In genomic region chr11:82039132-82039660, GRCm38 (mm10) we compare ENCODE assay signal across 25 mouse cellular contexts. TPM values are rescaled to one million over a fixed set of nuclear protein-coding genes. Genes with fewer than 3 reads are reported as not detected.
A peak's percentile ranks its signal among the peaks of the same experiment; 100 is the strongest.
DNase-seq lines count a peak whose midpoint lies in the region; ATAC-seq and TF ChIP-seq lines count a peak whose summit lies in the region.
"Had no signal": no experiment of that assay in that cellular context is flagged by ENCODE, and none has a peak within 500 bp of the region (broad histone marks: within the 10 kb centered on the region; RNA-seq: fewer than 3 reads in every experiment).

No protein-coding gene starts in this region.

- no peak for TF ChIP-seq CTCF in cerebellum, adult 2 months (IDR thresholded peaks at IDR 0.05; ENCODE audit: borderline replicate concordance, insufficient read depth, low read depth, low read length)

- peaks cover 19% of the 10 kb centered on the region for H3K79me2 ChIP-seq in macrophage (ENCODE audit: inconsistent target)

- H3K27me3 ChIP-seq in embryonic facial prominence, embryonic 13.5 days, result peaks cover 6% of the 10 kb centered on the region; the same call in 1 of the 2 replicates
- H3K27me3 ChIP-seq in embryonic facial prominence, embryonic 10.5 days (replicated peaks; ENCODE audit: low read depth, poor library complexity, severe bottlenecking), result no peaks in the 10 kb centered on the region
- no peaks in the 10 kb centered on the region for H3K27me3 ChIP-seq in limb, embryonic 15.5 days
- H3K27me3 ChIP-seq in limb, embryonic 10.5 days (ENCODE audit: low read depth, poor library complexity, severe bottlenecking), result no peaks in the 10 kb centered on the region
- H3K27me3 ChIP-seq in hindbrain, embryonic 12.5 days, result no peaks in the 10 kb centered on the region
- no peaks in the 10 kb centered on the region for H3K27me3 ChIP-seq in cerebellum, adult 2 months (ENCODE audit: control insufficient read depth, insufficient read depth, low read length)
- H3K27me3 ChIP-seq: neural tube, embryonic 12.5 days had no signal

- no peak overlapping the region for H3K27ac ChIP-seq in embryonic facial prominence, embryonic 13.5 days
- no peak overlapping the region for H3K27ac ChIP-seq in embryonic facial prominence, embryonic 10.5 days (replicated peaks)
- H3K27ac ChIP-seq in limb, embryonic 15.5 days, result peak overlapping the region; percentile 50; the same call in 1 of the 2 replicates
- H3K27ac ChIP-seq in limb, embryonic 10.5 days, result no peak overlapping the region
- H3K27ac ChIP-seq in macrophage, result peak overlapping the region; percentile 93
- H3K27ac ChIP-seq in hindbrain, embryonic 12.5 days, result no peak overlapping the region
- H3K27ac ChIP-seq in cerebellum, adult 2 months (ENCODE audit: insufficient read depth, low read length), result no peak overlapping the region
- H3K27ac ChIP-seq: hindbrain, embryonic 14.5 days; kidney, postnatal 0 days; midbrain, embryonic 10.5 days; neural tube, embryonic 12.5 days; stomach, postnatal 0 days had no signal

- H3K4me2 ChIP-seq in embryonic facial prominence, embryonic 13.5 days, result no peak overlapping the region
- H3K4me2 ChIP-seq in limb, embryonic 15.5 days, result no peak overlapping the region
- no peak overlapping the region for H3K4me2 ChIP-seq in hindbrain, embryonic 12.5 days (replicated peaks)
- H3K4me2 ChIP-seq: hindbrain, embryonic 14.5 days; neural tube, embryonic 12.5 days had no signal

- 62% methylated on average over 3 of the region's 3 CpGs for WGBS in embryonic facial prominence, embryonic 13.5 days
- WGBS in embryonic facial prominence, embryonic 10.5 days, result 84% methylated on average over 3 of the region's 3 CpGs
- 43% methylated on average over 3 of the region's 3 CpGs for WGBS in limb, embryonic 15.5 days
- 57% methylated on average over 3 of the region's 3 CpGs for WGBS in limb, embryonic 10.5 days
- WGBS in macrophage (ENCODE audit: missing documents), result 28% methylated on average over 3 of the region's 3 CpGs
- WGBS in hindbrain, embryonic 12.5 days, result 69% methylated on average over 3 of the region's 3 CpGs
- WGBS in cerebellum, adult 2 months, result 49% methylated on average over 3 of the region's 3 CpGs

- no peak for TF ChIP-seq POLR2A in cerebellum, adult 2 months (IDR thresholded peaks at IDR 0.05; ENCODE audit: borderline replicate concordance, insufficient read depth, low read length)

- H3K4me3 ChIP-seq in embryonic facial prominence, embryonic 13.5 days, result no peak overlapping the region
- H3K4me3 ChIP-seq in embryonic facial prominence, embryonic 10.5 days, result no peak overlapping the region
- H3K4me3 ChIP-seq in limb, embryonic 15.5 days, result no peak overlapping the region
- no peak overlapping the region for H3K4me3 ChIP-seq in limb, embryonic 10.5 days
- no peak overlapping the region for H3K4me3 ChIP-seq in macrophage (ENCODE audit: inconsistent target)
- H3K4me3 ChIP-seq in hindbrain, embryonic 12.5 days, result no peak overlapping the region
- H3K4me3 ChIP-seq in cerebellum, adult 2 months (replicated peaks; ENCODE audit: insufficient read depth, low read depth, low read length), result no peak overlapping the region
- H3K4me3 ChIP-seq: midbrain, embryonic 10.5 days; neural tube, embryonic 12.5 days had no signal

- no peaks in the 10 kb centered on the region for H3K36me3 ChIP-seq in embryonic facial prominence, embryonic 13.5 days
- no peaks in the 10 kb centered on the region for H3K36me3 ChIP-seq in embryonic facial prominence, embryonic 10.5 days (replicated peaks)
- no peaks in the 10 kb centered on the region for H3K36me3 ChIP-seq in limb, embryonic 15.5 days
- H3K36me3 ChIP-seq in limb, embryonic 10.5 days, result no peaks in the 10 kb centered on the region
- no peaks in the 10 kb centered on the region for H3K36me3 ChIP-seq in macrophage (ENCODE audit: inconsistent target)
- H3K36me3 ChIP-seq in hindbrain, embryonic 12.5 days, result no peaks in the 10 kb centered on the region
- H3K36me3 ChIP-seq: G1E; midbrain, embryonic 10.5 days; neural tube, embryonic 12.5 days had no signal

- no peaks in the 10 kb centered on the region for H3K9me3 ChIP-seq in embryonic facial prominence, embryonic 13.5 days
- H3K9me3 ChIP-seq in embryonic facial prominence, embryonic 10.5 days, result no peaks in the 10 kb centered on the region
- no peaks in the 10 kb centered on the region for H3K9me3 ChIP-seq in limb, embryonic 15.5 days
- H3K9me3 ChIP-seq in limb, embryonic 10.5 days (replicated peaks), result no peaks in the 10 kb centered on the region
- no peaks in the 10 kb centered on the region for H3K9me3 ChIP-seq in hindbrain, embryonic 12.5 days (replicated peaks)
- H3K9me3 ChIP-seq: midbrain, embryonic 10.5 days; neural tube, embryonic 12.5 days had no signal

- ATAC-seq in embryonic facial prominence, embryonic 13.5 days (ENCODE audit: insufficient number of reproducible peaks, insufficient read depth, low FRiP score, low TSS enrichment, low read depth), result no peak
- no peak for ATAC-seq in limb, embryonic 15.5 days (ENCODE audit: insufficient number of reproducible peaks, low FRiP score, low TSS enrichment, low read depth)
- no peak for ATAC-seq in hindbrain, embryonic 12.5 days (ENCODE audit: low FRiP score)
- ATAC-seq: CD4-positive, CD25-positive, alpha-beta regulatory T cell, adult 4 months; forebrain, embryonic 16.5 days; intestine, embryonic 16.5 days had no signal

- H3K9ac ChIP-seq in embryonic facial prominence, embryonic 13.5 days, result 0 out of 2 replicates have a peak overlapping the region, but pooled peaks have one; percentile 32
- H3K9ac ChIP-seq in limb, embryonic 15.5 days, result no peak overlapping the region
- H3K9ac ChIP-seq in hindbrain, embryonic 12.5 days, result no peak overlapping the region
- H3K9ac ChIP-seq: hindbrain, embryonic 14.5 days; neural tube, embryonic 12.5 days had no signal

- no peak for DNase-seq in embryonic facial prominence, embryonic 10.5 days (ENCODE audit: low spot score)
- DNase-seq in limb, embryonic 10.5 days (ENCODE audit: low spot score), result no peak
- peak; percentile 14 for DNase-seq in Muller cell, postnatal 12 days (ENCODE audit: inconsistent ontology term)
- no peak for DNase-seq in cerebellum, adult 2 months
- DNase-seq: cerebellum, postnatal 25 days; lung, postnatal 14 days; right cerebral cortex, postnatal 25 days had no signal

- peaks cover 5% of the 10 kb centered on the region for H3K4me1 ChIP-seq in embryonic facial prominence, embryonic 13.5 days
- 0 out of 2 replicates have a peak, but pooled peaks cover 5% of the 10 kb centered on the region for H3K4me1 ChIP-seq in embryonic facial prominence, embryonic 10.5 days
- peaks cover 19% of the 10 kb centered on the region for H3K4me1 ChIP-seq in limb, embryonic 15.5 days
- 0 out of 2 replicates have a peak, but pooled peaks cover 3% of the 10 kb centered on the region for H3K4me1 ChIP-seq in limb, embryonic 10.5 days
- no peaks in the 10 kb centered on the region for H3K4me1 ChIP-seq in hindbrain, embryonic 12.5 days
- H3K4me1 ChIP-seq in cerebellum, adult 2 months (ENCODE audit: control insufficient read depth, insufficient read depth, low read length), result no peaks in the 10 kb centered on the region
- H3K4me1 ChIP-seq: midbrain, embryonic 10.5 days; neural tube, embryonic 12.5 days had no signal

RNA-seq across cellular contexts. Expression of gene Gm17268, which starts 0.8 kb away (rescaled TPM):
- polyA plus RNA-seq in embryonic facial prominence, embryonic 13.5 days (2015; fragmentation: Nextera tagmentation; extraction: Ambion mirVana), result not detected in 2 replicates
- not detected in 2 replicates for polyA plus RNA-seq in embryonic facial prominence, embryonic 10.5 days (2016; fragmentation: Nextera tagmentation; extraction: Ambion mirVana)
- polyA plus RNA-seq in limb, embryonic 15.5 days (2015; fragmentation: Nextera tagmentation; extraction: Ambion mirVana), result not detected in 2 replicates
- polyA plus RNA-seq in limb, embryonic 10.5 days (2016; fragmentation: Nextera tagmentation; extraction: Ambion mirVana), result not detected in 2 replicates
- total RNA-seq in macrophage (2018; cell fraction: chromatin; rRNA removed), result not detected
- not detected for total RNA-seq in macrophage (2018; cell fraction: cytosol; rRNA removed)
- total RNA-seq in macrophage (2018; cell fraction: nucleus; rRNA removed), result not detected
- not detected in 3 replicates for polyA plus RNA-seq in macrophage (2018)
- polyA plus RNA-seq in hindbrain, embryonic 12.5 days (2016; fragmentation: Nextera tagmentation; extraction: Ambion mirVana), result not detected in 2 replicates
- polyA plus RNA-seq in cerebellum, adult 2 months (2012; rRNA removed), result not detected in 2 replicates
- total RNA-seq: G1E; layer of hippocampus, adult 8-10 months; left cerebral cortex, adult 8-10 months had no signal
- polyA plus RNA-seq: CD4-positive, CD25-positive, alpha-beta regulatory T cell, adult 4 months; forebrain, embryonic 16.5 days; G1E; heart, embryonic 14.5 days; hindbrain, embryonic 14.5 days; intestine, embryonic 16.5 days; kidney, postnatal 0 days; limb, embryonic 14.5 days; liver, embryonic 16.5 days; midbrain, embryonic 10.5 days; neural tube, embryonic 12.5 days; stomach, postnatal 0 days had no signal

RNA-seq across cellular contexts. Expression of gene Ccl2, which starts 3.8 kb away (rescaled TPM):
- 2.9 and 4.2 TPM in 2 replicates for polyA plus RNA-seq in embryonic facial prominence, embryonic 13.5 days (2015; fragmentation: Nextera tagmentation; extraction: Ambion mirVana)
- polyA plus RNA-seq in embryonic facial prominence, embryonic 10.5 days (2016; fragmentation: Nextera tagmentation; extraction: Ambion mirVana), result 0.26 TPM in 1 of 2 replicates, not detected in the other
- polyA plus RNA-seq in limb, embryonic 15.5 days (2015; fragmentation: Nextera tagmentation; extraction: Ambion mirVana), result 6.5 and 8.0 TPM in 2 replicates
- 0.19 TPM in 1 of 2 replicates, not detected in the other for polyA plus RNA-seq in limb, embryonic 10.5 days (2016; fragmentation: Nextera tagmentation; extraction: Ambion mirVana)
- 1,000 to 10,000 TPM in 1 of 26 experiments, 100 to 1,000 TPM in 20, 10 to 100 TPM in 5; 19.2 to 1,498 (median 228) TPM for total RNA-seq in macrophage (2018; cell fraction: chromatin; rRNA removed)
- 1,000 to 10,000 TPM in 10 of 26 experiments, 100 to 1,000 TPM in 13, 10 to 100 TPM in 3; 77.3 to 3,885 (median 584) TPM for total RNA-seq in macrophage (2018; cell fraction: cytosol; rRNA removed)
- 1,000 to 10,000 TPM in 12 of 26 experiments, 100 to 1,000 TPM in 13, 10 to 100 TPM in 1; 57.9 to 3,876 (median 952) TPM for total RNA-seq in macrophage (2018; cell fraction: nucleus; rRNA removed)
- polyA plus RNA-seq in macrophage (2018), result 58.0 to 939 TPM (median 78.4 TPM) in 3 replicates
- polyA plus RNA-seq in hindbrain, embryonic 12.5 days (2016; fragmentation: Nextera tagmentation; extraction: Ambion mirVana), result 2.0 and 2.4 TPM in 2 replicates
- polyA plus RNA-seq in cerebellum, adult 2 months (2012; rRNA removed), result 0.19 TPM in 1 of 2 replicates, not detected in the other
- total RNA-seq: G1E; left cerebral cortex, adult 8-10 months had no signal
- polyA plus RNA-seq: CD4-positive, CD25-positive, alpha-beta regulatory T cell, adult 4 months; G1E had no signal

RNA-seq across cellular contexts. Expression of gene Ccl7, which starts 6.3 kb away (rescaled TPM):
- 1.3 and 1.5 TPM in 2 replicates for polyA plus RNA-seq in embryonic facial prominence, embryonic 13.5 days (2015; fragmentation: Nextera tagmentation; extraction: Ambion mirVana)
- polyA plus RNA-seq in embryonic facial prominence, embryonic 10.5 days (2016; fragmentation: Nextera tagmentation; extraction: Ambion mirVana), result 0.19 TPM in 1 of 2 replicates, not detected in the other
- 5.4 TPM in 2 replicates for polyA plus RNA-seq in limb, embryonic 15.5 days (2015; fragmentation: Nextera tagmentation; extraction: Ambion mirVana)
- not detected in 2 replicates for polyA plus RNA-seq in limb, embryonic 10.5 days (2016; fragmentation: Nextera tagmentation; extraction: Ambion mirVana)
- 1,000 to 10,000 TPM in 1 of 26 experiments, 100 to 1,000 TPM in 21, 10 to 100 TPM in 4; 14.4 to 1,116 (median 244) TPM for total RNA-seq in macrophage (2018; cell fraction: chromatin; rRNA removed)
- 1,000 to 10,000 TPM in 10 of 26 experiments, 100 to 1,000 TPM in 13, 10 to 100 TPM in 3; 66.4 to 3,319 (median 600) TPM for total RNA-seq in macrophage (2018; cell fraction: cytosol; rRNA removed)
- 1,000 to 10,000 TPM in 13 of 26 experiments, 100 to 1,000 TPM in 12, 10 to 100 TPM in 1; 64.5 to 3,972 (median 989) TPM for total RNA-seq in macrophage (2018; cell fraction: nucleus; rRNA removed)
- polyA plus RNA-seq in macrophage (2018), result 66.8 to 1,194 TPM (median 74.2 TPM) in 3 replicates
- 1.6 and 2.4 TPM in 2 replicates for polyA plus RNA-seq in hindbrain, embryonic 12.5 days (2016; fragmentation: Nextera tagmentation; extraction: Ambion mirVana)
- not detected in 2 replicates for polyA plus RNA-seq in cerebellum, adult 2 months (2012; rRNA removed)
- total RNA-seq: G1E; layer of hippocampus, adult 8-10 months; left cerebral cortex, adult 8-10 months had no signal
- polyA plus RNA-seq: CD4-positive, CD25-positive, alpha-beta regulatory T cell, adult 4 months; G1E had no signal

RNA-seq across cellular contexts. Expression of gene Ccl11, which starts 18.4 kb away (rescaled TPM):
- 1.2 and 1.3 TPM in 2 replicates for polyA plus RNA-seq in embryonic facial prominence, embryonic 13.5 days (2015; fragmentation: Nextera tagmentation; extraction: Ambion mirVana)
- polyA plus RNA-seq in embryonic facial prominence, embryonic 10.5 days (2016; fragmentation: Nextera tagmentation; extraction: Ambion mirVana), result not detected in 2 replicates
- 6.0 and 8.4 TPM in 2 replicates for polyA plus RNA-seq in limb, embryonic 15.5 days (2015; fragmentation: Nextera tagmentation; extraction: Ambion mirVana)
- not detected in 2 replicates for polyA plus RNA-seq in limb, embryonic 10.5 days (2016; fragmentation: Nextera tagmentation; extraction: Ambion mirVana)
- total RNA-seq in macrophage (2018; cell fraction: chromatin; rRNA removed), result not detected
- total RNA-seq in macrophage (2018; cell fraction: cytosol; rRNA removed), result not detected
- total RNA-seq in macrophage (2018; cell fraction: nucleus; rRNA removed), result 1 to 10 TPM in 1 of 26 experiments, not detected in 25; 1.2 TPM
- polyA plus RNA-seq in macrophage (2018), result not detected in 3 replicates
- polyA plus RNA-seq in hindbrain, embryonic 12.5 days (2016; fragmentation: Nextera tagmentation; extraction: Ambion mirVana), result 0.19 and 0.86 TPM in 2 replicates
- polyA plus RNA-seq in cerebellum, adult 2 months (2012; rRNA removed), result 0.33 and 0.44 TPM in 2 replicates
- total RNA-seq: G1E; layer of hippocampus, adult 8-10 months had no signal
- polyA plus RNA-seq: CD4-positive, CD25-positive, alpha-beta regulatory T cell, adult 4 months; forebrain, embryonic 16.5 days; G1E; midbrain, embryonic 10.5 days had no signal

Comparison
In these comparisons a context has a peak if more than half of its experiments do, and no peak if none do; other contexts are left out.
1. H3K27ac ChIP-seq: peak in limb, embryonic 15.5 days (single experiment) and macrophage (single experiment); none in embryonic facial prominence, embryonic 13.5 days (single experiment), embryonic facial prominence, embryonic 10.5 days (single experiment), limb, embryonic 10.5 days (single experiment), hindbrain, embryonic 12.5 days (single experiment) and cerebellum, adult 2 months (single experiment).
2. RNA of gene Ccl7, which starts 6.3 kb away (polyA plus RNA-seq): 66.8 to 1,194 TPM in macrophage; 5.4 TPM in limb, embryonic 15.5 days, 1.6 to 2.4 TPM in hindbrain, embryonic 12.5 days, 1.3 to 1.5 TPM in embryonic facial prominence, embryonic 13.5 days, not detected in cerebellum, adult 2 months, 0.19 TPM in embryonic facial prominence, embryonic 10.5 days and not detected in limb, embryonic 10.5 days; every median in the first group is over 10 times any median in the second.